Mouse (Mus musculus): ENCODE data around the gene Rnase12. TPM values are rescaled to one million over a fixed set of nuclear protein-coding genes. Genes with fewer than 3 reads are reported as not detected.
"Not testable (repeated sequence)": the region's sequence is repeated elsewhere in the genome, so short reads cannot be mapped to it uniquely, and the experiment has no call there.

Gene Rnase12
- total and polyA plus RNA-seq, 2 experiments = not detected

GRCm38 (mm10) chr14:51026391-51027133 is 30.9 kb downstream of the Rnase12 start:
- Histone ChIP-seq H3K4me3 (ENCODE audit: insufficient read depth, low read depth, low read length) (no peak overlapping the region), H3K79me2 (ENCODE audit: control insufficient read depth, insufficient read depth, low read length) (no peaks in the 10 kb centered on the region), H3K36me3 (ENCODE audit: control insufficient read depth, insufficient read depth, low read length) (no peaks in the 10 kb centered on the region), H3K4me1 (ENCODE audit: control insufficient read depth, insufficient read depth, low read length) (no peaks in the 10 kb centered on the region), H3K9ac (ENCODE audit: low read depth, low read length) (no peak overlapping the region), H3K27ac (replicated peaks; ENCODE audit: insufficient read depth, low read depth, low read length) (no peak overlapping the region), H3K27me3 (ENCODE audit: control insufficient read depth, insufficient read depth, low read length) (no peaks in the 10 kb centered on the region)
- no peak for TF ChIP-seq POLR2A (IDR thresholded peaks at IDR 0.05; ENCODE audit: extremely low read depth, insufficient read depth, low read length)
- TF ChIP-seq CTCF (IDR thresholded peaks at IDR 0.05; ENCODE audit: low read depth, low read length) = peak; percentile 72
- WGBS = 38% methylated on average over 5 of the region's 5 CpGs
- peak; percentile 74 for DNase-seq (ENCODE audit: extremely low read depth, low read depth, low spot score)

GRCm38 (mm10) chr14:51024820-51025219 is 32.6 kb downstream of the Rnase12 start:
- H3K9ac ChIP-seq (ENCODE audit: low read depth, low read length) = no peak overlapping the region
- DNase-seq (ENCODE audit: extremely low read depth, low read depth, low spot score) = no peak
- no peak overlapping the region for H3K4me3 ChIP-seq (ENCODE audit: insufficient read depth, low read depth, low read length)
- no peaks in the 10 kb centered on the region for H3K36me3 ChIP-seq (ENCODE audit: control insufficient read depth, insufficient read depth, low read length)
- no peaks in the 10 kb centered on the region for H3K4me1 ChIP-seq (ENCODE audit: control insufficient read depth, insufficient read depth, low read length)
- no peak overlapping the region for H3K27ac ChIP-seq (replicated peaks; ENCODE audit: insufficient read depth, low read depth, low read length)
- no peaks in the 10 kb centered on the region for H3K79me2 ChIP-seq (ENCODE audit: control insufficient read depth, insufficient read depth, low read length)
- 100% methylated on average over 1 of the region's 1 CpGs for WGBS
- H3K27me3 ChIP-seq (ENCODE audit: control insufficient read depth, insufficient read depth, low read length) = no peaks in the 10 kb centered on the region
- TF ChIP-seq POLR2A (IDR thresholded peaks at IDR 0.05; ENCODE audit: extremely low read depth, insufficient read depth, low read length) = no peak
- no peak for TF ChIP-seq CTCF (IDR thresholded peaks at IDR 0.05; ENCODE audit: low read depth, low read length)

- no peak overlapping the region for H3K9ac ChIP-seq (ENCODE audit: low read depth, low read length)
- H3K4me1 ChIP-seq (ENCODE audit: control insufficient read depth, insufficient read depth, low read length) = no peaks in the 10 kb centered on the region
- H3K36me3 ChIP-seq (ENCODE audit: control insufficient read depth, insufficient read depth, low read length) = no peaks in the 10 kb centered on the region
- WGBS = 84% methylated on average over 4 of the region's 4 CpGs
- H3K4me3 ChIP-seq (ENCODE audit: insufficient read depth, low read depth, low read length) = no peak overlapping the region
- no peaks in the 10 kb centered on the region for H3K79me2 ChIP-seq (ENCODE audit: control insufficient read depth, insufficient read depth, low read length)
- TF ChIP-seq POLR2A (IDR thresholded peaks at IDR 0.05; ENCODE audit: extremely low read depth, insufficient read depth, low read length) (no peak), CTCF (IDR thresholded peaks at IDR 0.05; ENCODE audit: low read depth, low read length) (no peak)
- DNase-seq (ENCODE audit: extremely low read depth, low read depth, low spot score) = no peak
- H3K27me3 ChIP-seq (ENCODE audit: control insufficient read depth, insufficient read depth, low read length) = no peaks in the 10 kb centered on the region
- no peak overlapping the region for H3K27ac ChIP-seq (replicated peaks; ENCODE audit: insufficient read depth, low read depth, low read length)
Measured at GRCm38 (mm10) chr14:51023457-51023856, 34.0 kb downstream of the Rnase12 start.

GRCm38 (mm10) chr14:51017256-51017655 is 40.2 kb downstream of the Rnase12 start:
- Histone ChIP-seq H3K79me2 (ENCODE audit: control insufficient read depth, insufficient read depth, low read length) (no peaks in the 10 kb centered on the region), H3K27ac (replicated peaks; ENCODE audit: insufficient read depth, low read depth, low read length) (no peak overlapping the region), H3K27me3 (ENCODE audit: control insufficient read depth, insufficient read depth, low read length) (no peaks in the 10 kb centered on the region), H3K9ac (ENCODE audit: low read depth, low read length) (no peak overlapping the region), H3K4me1 (ENCODE audit: control insufficient read depth, insufficient read depth, low read length) (no peaks in the 10 kb centered on the region), H3K36me3 (ENCODE audit: control insufficient read depth, insufficient read depth, low read length) (no peaks in the 10 kb centered on the region), H3K4me3 (ENCODE audit: insufficient read depth, low read depth, low read length) (no peak overlapping the region)
- no peak for DNase-seq (ENCODE audit: extremely low read depth, low read depth, low spot score)
- WGBS = 73% methylated on average over 3 of the region's 3 CpGs
- TF ChIP-seq CTCF (IDR thresholded peaks at IDR 0.05; ENCODE audit: low read depth, low read length) (no peak), POLR2A (IDR thresholded peaks at IDR 0.05; ENCODE audit: extremely low read depth, insufficient read depth, low read length) (no peak)

- H3K9ac ChIP-seq (ENCODE audit: low read depth, low read length) = no peak overlapping the region
- no peaks in the 10 kb centered on the region for H3K79me2 ChIP-seq (ENCODE audit: control insufficient read depth, insufficient read depth, low read length)
- no peak overlapping the region for H3K4me3 ChIP-seq (ENCODE audit: insufficient read depth, low read depth, low read length)
- TF ChIP-seq CTCF (IDR thresholded peaks at IDR 0.05; ENCODE audit: low read depth, low read length) (no peak), POLR2A (IDR thresholded peaks at IDR 0.05; ENCODE audit: extremely low read depth, insufficient read depth, low read length) (no peak)
- H3K27me3 ChIP-seq (ENCODE audit: control insufficient read depth, insufficient read depth, low read length) = no peaks in the 10 kb centered on the region
- H3K27ac ChIP-seq (replicated peaks; ENCODE audit: insufficient read depth, low read depth, low read length) = no peak overlapping the region
- no peaks in the 10 kb centered on the region for H3K4me1 ChIP-seq (ENCODE audit: control insufficient read depth, insufficient read depth, low read length)
- no peak for DNase-seq (ENCODE audit: extremely low read depth, low read depth, low spot score)
- H3K36me3 ChIP-seq (ENCODE audit: control insufficient read depth, insufficient read depth, low read length) = no peaks in the 10 kb centered on the region
Measured at GRCm38 (mm10) chr14:51015780-51016179, 41.7 kb downstream of the Rnase12 start.

GRCm38 (mm10) chr14:51014724-51015123 is 42.7 kb downstream of the Rnase12 start:
- not testable (repeated sequence) for H3K36me3 ChIP-seq (ENCODE audit: control insufficient read depth, insufficient read depth, low read length); H3K27me3 ChIP-seq (ENCODE audit: control insufficient read depth, insufficient read depth, low read length); H3K27ac ChIP-seq (replicated peaks; ENCODE audit: insufficient read depth, low read depth, low read length); H3K4me1 ChIP-seq (ENCODE audit: control insufficient read depth, insufficient read depth, low read length); H3K4me3 ChIP-seq (ENCODE audit: insufficient read depth, low read depth, low read length); DNase-seq (ENCODE audit: extremely low read depth, low read depth, low spot score); H3K79me2 ChIP-seq (ENCODE audit: control insufficient read depth, insufficient read depth, low read length); H3K9ac ChIP-seq (ENCODE audit: low read depth, low read length)
- 91% methylated on average over 3 of the region's 3 CpGs for WGBS
